Mouse (Mus musculus) bone marrow, adult 2 months (tissue): ENCODE results near the gene Smarcd3. TPM values are rescaled to one million over a fixed set of nuclear protein-coding genes. Genes with fewer than 3 reads are reported as not detected.

Source experiments
- H3K27ac ChIP-seq: fragments of 200-500 bp; 2 replicates; pipeline ENCODE4 v1.5.1; 2012; ENCODE audit warnings: low read depth, mild to moderate bottlenecking, control low read depth, inconsistent platforms, low read length; ENCODE audit not compliant: control insufficient read depth, poor library complexity, insufficient read depth
- H3K4me1 ChIP-seq: fragments of 200-500 bp; 2 replicates; pipeline ENCODE4 v1.6.1; 2011; ENCODE audit warnings: low read length; ENCODE audit not compliant: control insufficient read depth, insufficient read depth
- H3K4me3 ChIP-seq: fragments of 200-500 bp; replicated peaks from 2 replicates; pipeline ENCODE3; 2011; ENCODE audit warnings: mild to moderate bottlenecking, low read depth, low read length, control low read depth; ENCODE audit not compliant: control insufficient read depth
- CTCF ChIP-seq: fragments of 200-500 bp; IDR thresholded peaks from 2 replicates; pipeline ENCODE4 v1.5.1; 2011; ENCODE audit warnings: low read length, control low read depth; ENCODE audit not compliant: control insufficient read depth, insufficient read depth
- POLR2A ChIP-seq: fragments of 200-500 bp; IDR thresholded peaks from 2 replicates; pipeline ENCODE4 v1.6.1; 2011; ENCODE audit warnings: low read depth, mild to moderate bottlenecking, control low read depth, low read length, borderline replicate concordance; ENCODE audit not compliant: control insufficient read depth
- WGBS: fragments of 180-500 bp; shearing (Covaris S2); methylation state at CpG from one replicate; pipeline ENCODE4 v1.1.7; 2018; 5-methylcytosine and 5-hydroxymethylcytosine counted together
- polyA plus RNA-seq: library from polyadenylated mRNA; stranded (reverse); fragments of >200 nt; gene quantifications from 2 replicates; pipeline ENCODE4 v1.2.4, GENCODE M21; 2011; ENCODE audit warnings: low replicate concordance; ENCODE audit not compliant: missing spikeins, insufficient read depth, insufficient read length

The Smarcd3 gene
- polyA plus RNA-seq, 1 experiment, result 6.1 TPM

GRCm38 (mm10) chr5:24541144-24541569 is 83.1 kb downstream of the Smarcd3 start:
- TF ChIP-seq POLR2A, result no peak
- TF ChIP-seq CTCF, result no peak
- H3K4me1 ChIP-seq, result no peaks in the 10 kb centered on the region
- H3K4me3 ChIP-seq, result no peak overlapping the region
- H3K27ac ChIP-seq, result no peak overlapping the region
- WGBS, result 22% methylated on average over 6 of the region's 6 CpGs

Other genes with a start within 250 kb of the Smarcd3 start
- 0.70 and 1.1 TPM in 2 replicates for gene Atg9b, start 232.3 kb downstream of the Smarcd3 start, polyA plus RNA-seq
- gene Abcb8, start 230.7 kb downstream of the Smarcd3 start, polyA plus RNA-seq, result 10.2 and 11.2 TPM in 2 replicates
- not detected in 2 replicates for gene Asic3, start 211.0 kb downstream of the Smarcd3 start, polyA plus RNA-seq
- gene Cdk5, start 200.9 kb downstream of the Smarcd3 start, polyA plus RNA-seq, result 28.2 and 54.7 TPM in 2 replicates
- 13.6 and 42.9 TPM in 2 replicates for gene Slc4a2, start 200.6 kb downstream of the Smarcd3 start, polyA plus RNA-seq
- 54.3 and 81.0 TPM in 2 replicates for gene Fastk, start 179.1 kb downstream of the Smarcd3 start, polyA plus RNA-seq
- 14.4 and 22.1 TPM in 2 replicates for gene Tmub1, start 176.6 kb downstream of the Smarcd3 start, polyA plus RNA-seq
- 22.3 and 28.2 TPM in 2 replicates for gene Agap3, start 172.2 kb downstream of the Smarcd3 start, polyA plus RNA-seq
- gene Gbx1, start 97.2 kb downstream of the Smarcd3 start, polyA plus RNA-seq, result not detected in 2 replicates
- gene Asb10, start 83.4 kb downstream of the Smarcd3 start, polyA plus RNA-seq, result not detected in 2 replicates
- 4.7 TPM in 1 of 2 replicates, not detected in the other for gene 4931409K22Rik, start 67.6 kb downstream of the Smarcd3 start, polyA plus RNA-seq
- gene Abcf2, start 46.9 kb downstream of the Smarcd3 start, polyA plus RNA-seq, result 22.9 and 29.1 TPM in 2 replicates
- gene Chpf2, start 37.7 kb downstream of the Smarcd3 start, polyA plus RNA-seq, result 8.6 and 20.6 TPM in 2 replicates
- gene Nub1, start 61.1 kb upstream of the Smarcd3 start, polyA plus RNA-seq, result 17.7 and 35.7 TPM in 2 replicates
- gene Wdr86, start 106.3 kb upstream of the Smarcd3 start, polyA plus RNA-seq, result 3.8 and 9.1 TPM in 2 replicates
- 2.2 and 28.5 TPM in 2 replicates for gene Crygn, start 133.6 kb upstream of the Smarcd3 start, polyA plus RNA-seq
- gene Rheb, start 218.2 kb upstream of the Smarcd3 start, polyA plus RNA-seq, result 30.4 and 42.3 TPM in 2 replicates